Mouse (Mus musculus): Measurements from ENCODE around the gene Sp8. TPM values are rescaled to one million over a fixed set of nuclear protein-coding genes. Genes with fewer than 3 reads are reported as not detected.

The Sp8 gene
- polyA plus RNA-seq, 1 experiment from 2014 or later, result 9.1 TPM

DNA sequence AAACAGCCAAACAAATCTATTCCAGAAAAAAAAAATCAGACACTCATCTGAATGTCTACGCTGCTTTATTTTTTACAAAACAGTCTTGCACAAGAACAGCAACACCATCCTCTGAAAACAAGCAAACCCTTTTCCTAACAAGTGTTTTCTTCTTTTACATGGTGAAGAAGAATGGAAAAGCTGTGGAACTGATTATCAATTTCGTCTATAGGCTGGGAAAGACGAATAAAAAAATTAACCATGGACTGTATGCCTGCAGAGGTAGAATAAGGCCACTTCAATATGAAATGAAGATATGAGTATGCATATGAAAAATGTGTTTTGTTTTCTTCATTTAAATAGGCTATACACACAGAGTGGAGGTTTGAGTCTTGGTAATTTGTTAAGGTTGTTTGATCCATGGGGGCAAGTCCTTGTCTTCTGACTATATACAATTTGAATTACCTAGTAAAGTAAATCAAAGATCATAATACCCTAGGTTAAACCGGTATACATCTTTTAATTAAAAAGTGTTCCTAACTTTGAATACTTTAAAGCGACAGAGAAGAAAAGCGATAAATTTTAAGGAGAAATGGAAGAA is 4.1 kb upstream of the Sp8 start:
- WGBS, result 9% methylated on average over 6 of the region's 6 CpGs
- Histone ChIP-seq H3K4me1 (replicated peaks) (peaks cover 79% of the 10 kb centered on the region), H3K36me3 (no peaks in the 10 kb centered on the region), H3K27ac (0 out of 2 replicates have a peak overlapping the region, but pooled peaks have one; percentile 53), H3K9me3 (no peaks in the 10 kb centered on the region), H3K4me3 (peak overlapping the region; percentile 57; the same call in 1 of the 2 replicates), H3K27me3 (ENCODE audit: insufficient read depth, poor library complexity, severe bottlenecking) (peaks cover 99% of the 10 kb centered on the region)
- DNase-seq (ENCODE audit: low spot score), result no peak

DNA sequence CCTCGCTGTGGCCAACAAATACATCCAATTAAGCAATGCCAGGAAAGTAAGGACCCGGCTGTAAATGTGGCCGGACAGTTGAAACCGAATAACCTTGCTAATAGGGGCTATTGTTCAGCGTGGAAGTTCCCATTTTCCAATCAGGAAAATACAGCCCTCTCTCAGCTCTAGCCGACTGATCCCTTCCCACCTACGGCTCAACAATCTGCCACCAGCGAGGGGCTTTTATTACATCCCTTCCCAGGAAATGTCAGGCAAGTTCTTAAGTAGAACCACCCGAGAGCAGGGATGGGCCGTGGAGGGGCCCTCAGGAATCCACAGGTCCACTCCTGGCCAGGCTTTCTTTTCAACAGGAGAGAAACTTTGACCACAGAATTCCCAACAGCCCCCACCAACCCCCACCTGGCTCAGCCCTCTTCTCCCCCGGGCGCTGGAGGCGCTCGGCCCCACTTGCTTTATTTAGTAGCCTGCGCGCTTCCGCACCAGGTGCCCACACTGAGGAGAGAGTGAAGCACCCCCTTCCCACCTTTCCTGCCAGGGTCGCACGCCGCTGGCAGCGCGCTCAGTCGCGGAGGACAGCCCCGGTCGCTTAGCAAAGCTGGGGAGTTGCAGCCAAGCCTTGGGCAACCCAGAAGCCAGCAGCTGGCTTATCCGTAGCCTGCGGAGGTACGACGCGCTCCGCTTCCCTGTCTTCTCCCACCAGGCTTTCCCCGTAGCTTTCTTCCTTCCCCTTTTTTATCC is 3.3 kb upstream of the Sp8 start:
- Histone ChIP-seq H3K9me3 (no peaks in the 10 kb centered on the region), H3K27me3 (ENCODE audit: insufficient read depth, poor library complexity, severe bottlenecking) (peaks cover 99% of the 10 kb centered on the region), H3K36me3 (no peaks in the 10 kb centered on the region), H3K4me3 (peak overlapping the region; percentile 57), H3K27ac (peak overlapping the region; percentile 86), H3K4me1 (replicated peaks) (peaks cover 76% of the 10 kb centered on the region)
- WGBS, result under 1% methylated on average over 33 of the region's 33 CpGs
- DNase-seq (ENCODE audit: low spot score), result peak; percentile 60

DNA sequence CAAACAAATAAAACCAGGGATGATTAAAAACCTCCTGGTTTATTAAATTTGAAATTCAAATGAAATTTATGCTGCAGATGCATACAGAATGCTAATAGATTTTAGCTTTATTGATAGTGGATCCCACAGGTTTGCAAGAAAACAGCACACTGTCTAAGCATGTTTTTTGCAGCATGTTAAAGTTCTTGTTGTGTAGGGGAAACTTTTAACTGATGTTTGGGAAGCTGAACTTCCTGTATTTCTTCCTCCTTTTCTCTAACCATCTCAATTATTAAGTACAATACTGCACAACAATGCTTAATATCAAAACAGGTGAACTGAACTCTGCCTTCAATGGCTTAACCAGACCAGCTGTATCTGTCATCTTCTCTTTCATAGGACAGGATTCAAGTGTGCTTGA is 2.0 kb upstream of the Sp8 start:
- peaks cover 99% of the 10 kb centered on the region for H3K27me3 ChIP-seq (ENCODE audit: insufficient read depth, poor library complexity, severe bottlenecking)
- no peak for DNase-seq (ENCODE audit: low spot score)
- H3K9me3 ChIP-seq, result no peaks in the 10 kb centered on the region
- peaks cover 6% of the 10 kb centered on the region for H3K36me3 ChIP-seq
- H3K4me3 ChIP-seq, result no peak overlapping the region
- no peak overlapping the region for H3K27ac ChIP-seq
- H3K4me1 ChIP-seq (replicated peaks), result peaks cover 76% of the 10 kb centered on the region

DNA sequence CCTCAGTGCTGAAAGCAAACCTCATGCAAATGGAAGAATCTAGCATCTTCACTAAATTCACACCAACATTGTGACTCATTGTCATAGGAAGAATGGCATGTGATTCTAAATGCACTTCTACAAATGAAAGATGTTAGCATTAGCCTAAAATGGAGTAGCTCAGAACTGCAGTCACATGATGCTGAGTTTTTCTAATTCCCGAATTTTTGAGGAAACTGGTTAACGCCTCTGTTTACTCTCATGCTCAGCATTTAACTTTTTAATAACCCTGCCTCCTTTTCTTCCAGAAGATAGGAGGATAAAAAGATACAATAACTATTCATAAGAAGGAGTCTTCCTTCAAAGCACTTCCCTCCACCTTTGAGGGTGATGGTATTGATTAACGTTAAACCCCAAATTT is 1.3 kb upstream of the Sp8 start:
- H3K27ac ChIP-seq, result no peak overlapping the region
- no peak for DNase-seq (ENCODE audit: low spot score)
- H3K9me3 ChIP-seq, result no peaks in the 10 kb centered on the region
- peaks cover 99% of the 10 kb centered on the region for H3K27me3 ChIP-seq (ENCODE audit: insufficient read depth, poor library complexity, severe bottlenecking)
- WGBS, result 13% methylated on average over 3 of the region's 3 CpGs
- H3K4me1 ChIP-seq (replicated peaks), result peaks cover 76% of the 10 kb centered on the region
- H3K36me3 ChIP-seq, result peaks cover 10% of the 10 kb centered on the region
- no peak overlapping the region for H3K4me3 ChIP-seq

DNA sequence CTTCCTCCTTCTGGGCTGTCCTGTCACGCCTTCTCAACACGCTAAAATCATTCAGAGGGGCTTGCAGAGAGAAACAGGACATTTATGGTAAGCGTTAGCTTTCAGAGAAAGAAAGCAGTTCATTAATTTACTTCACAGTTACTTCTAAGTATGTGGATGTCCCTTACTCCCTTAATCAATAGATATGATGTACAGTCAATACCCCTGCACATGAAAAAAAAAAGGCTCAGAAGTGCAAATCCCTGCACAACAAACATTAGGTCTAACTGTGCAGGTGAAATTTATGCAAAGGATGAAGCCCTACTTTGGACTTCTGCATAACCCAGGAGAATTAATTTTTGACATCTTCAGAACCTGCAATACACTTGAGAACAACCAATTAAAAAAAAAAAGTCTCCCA is 778 bp upstream of the Sp8 start:
- Histone ChIP-seq H3K4me3 (no peak overlapping the region), H3K27ac (no peak overlapping the region), H3K4me1 (replicated peaks) (peaks cover 71% of the 10 kb centered on the region), H3K27me3 (ENCODE audit: insufficient read depth, poor library complexity, severe bottlenecking) (peaks cover 99% of the 10 kb centered on the region), H3K36me3 (peaks cover 10% of the 10 kb centered on the region), H3K9me3 (no peaks in the 10 kb centered on the region)
- DNase-seq (ENCODE audit: low spot score), result no peak
- 2% methylated on average over 3 of the region's 3 CpGs for whole genome bisulfite sequencing

GRCm38 (mm10) chr12:118846649-118847321 is 656 bp downstream of the Sp8 start:
- H3K9me3 ChIP-seq, result no peaks in the 10 kb centered on the region
- peak; percentile 84 for DNase-seq (ENCODE audit: low spot score)
- peak overlapping the region; percentile 93 for H3K27ac ChIP-seq
- peaks cover 95% of the 10 kb centered on the region for H3K27me3 ChIP-seq (ENCODE audit: insufficient read depth, poor library complexity, severe bottlenecking)
- H3K4me3 ChIP-seq, result peak overlapping the region; percentile 65
- H3K36me3 ChIP-seq, result peaks cover 10% of the 10 kb centered on the region
- WGBS, result under 1% methylated on average over 59 of the region's 59 CpGs
- H3K4me1 ChIP-seq (replicated peaks), result peaks cover 59% of the 10 kb centered on the region

GRCm38 (mm10) chr12:118847381-118847780 is 1.3 kb downstream of the Sp8 start:
- Histone ChIP-seq H3K4me3 (peak overlapping the region; percentile 65), H3K9me3 (no peaks in the 10 kb centered on the region), H3K4me1 (replicated peaks) (peaks cover 55% of the 10 kb centered on the region), H3K27ac (peak overlapping the region; percentile 93), H3K27me3 (ENCODE audit: insufficient read depth, poor library complexity, severe bottlenecking) (peaks cover 96% of the 10 kb centered on the region), H3K36me3 (peaks cover 10% of the 10 kb centered on the region)
- DNase-seq (ENCODE audit: low spot score), result no peak
- under 1% methylated on average over 17 of the region's 17 CpGs for WGBS

GRCm38 (mm10) chr12:118847861-118848495 is 1.8 kb downstream of the Sp8 start:
- under 1% methylated on average over 23 of the region's 23 CpGs for WGBS
- Histone ChIP-seq H3K27ac (peak overlapping the region; percentile 93), H3K4me3 (peak overlapping the region; percentile 65), H3K4me1 (replicated peaks) (peaks cover 52% of the 10 kb centered on the region), H3K27me3 (ENCODE audit: insufficient read depth, poor library complexity, severe bottlenecking) (peaks cover 96% of the 10 kb centered on the region), H3K36me3 (peaks cover 10% of the 10 kb centered on the region), H3K9me3 (no peaks in the 10 kb centered on the region)
- peak; percentile 69 for DNase-seq (ENCODE audit: low spot score)

DNA sequence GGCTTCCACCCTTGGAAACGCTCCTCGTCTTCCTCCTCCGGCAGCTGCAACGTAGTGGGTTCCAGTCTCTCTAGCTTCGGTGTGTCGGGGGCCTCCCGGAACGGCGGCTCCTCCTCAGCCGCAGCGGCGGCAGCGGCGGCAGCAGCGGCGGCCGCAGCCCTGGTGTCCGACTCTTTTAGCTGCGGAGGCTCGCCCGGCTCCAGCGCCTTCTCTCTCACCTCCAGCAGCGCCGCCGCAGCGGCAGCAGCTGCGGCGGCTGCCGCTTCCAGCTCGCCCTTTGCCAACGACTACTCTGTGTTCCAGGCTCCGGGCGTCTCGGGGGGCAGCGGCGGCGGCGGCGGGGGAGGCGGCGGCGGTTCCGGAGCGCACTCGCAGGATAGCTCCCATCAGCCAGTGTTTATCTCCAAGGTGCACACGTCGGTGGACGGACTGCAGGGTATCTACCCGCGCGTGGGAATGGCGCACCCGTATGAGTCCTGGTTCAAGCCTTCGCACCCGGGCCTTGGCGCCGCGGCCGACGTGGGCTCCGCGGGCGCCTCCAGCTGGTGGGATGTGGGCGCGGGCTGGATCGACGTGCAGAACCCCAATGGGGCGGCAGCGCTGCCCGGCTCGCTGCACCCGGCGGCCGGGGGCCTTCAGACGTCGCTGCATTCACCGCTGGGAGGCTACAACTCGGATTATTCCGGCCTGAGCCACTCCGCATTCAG is 2.5 kb downstream of the Sp8 start:
- H3K36me3 ChIP-seq, result peaks cover 10% of the 10 kb centered on the region
- under 1% methylated on average over 80 of the region's 80 CpGs for WGBS
- no peaks in the 10 kb centered on the region for H3K9me3 ChIP-seq
- H3K27me3 ChIP-seq (ENCODE audit: insufficient read depth, poor library complexity, severe bottlenecking), result peaks cover 96% of the 10 kb centered on the region
- H3K4me3 ChIP-seq, result peak overlapping the region; percentile 65
- peak overlapping the region; percentile 93 for H3K27ac ChIP-seq
- peaks cover 52% of the 10 kb centered on the region for H3K4me1 ChIP-seq (replicated peaks)
- DNase-seq (ENCODE audit: low spot score), result peak; percentile 69

- Histone ChIP-seq H3K4me1 (replicated peaks) (peaks cover 58% of the 10 kb centered on the region), H3K4me3 (peak overlapping the region; percentile 65), H3K27ac (peak overlapping the region; percentile 93), H3K27me3 (ENCODE audit: insufficient read depth, poor library complexity, severe bottlenecking) (peaks cover 96% of the 10 kb centered on the region), H3K9me3 (no peaks in the 10 kb centered on the region), H3K36me3 (peaks cover 10% of the 10 kb centered on the region)
- peak; percentile 58 for DNase-seq (ENCODE audit: low spot score)
- under 1% methylated on average over 78 of the region's 78 CpGs for WGBS
Measured at GRCm38 (mm10) chr12:118849203-118849861, 3.2 kb downstream of the Sp8 start.

GRCm38 (mm10) chr12:118849996-118850395 is 3.9 kb downstream of the Sp8 start:
- WGBS, result 0% methylated on average over 11 of the region's 11 CpGs
- Histone ChIP-seq H3K4me3 (peak overlapping the region; percentile 65), H3K27ac (peak overlapping the region; percentile 93), H3K27me3 (ENCODE audit: insufficient read depth, poor library complexity, severe bottlenecking) (peaks cover 90% of the 10 kb centered on the region), H3K4me1 (replicated peaks) (peaks cover 61% of the 10 kb centered on the region), H3K36me3 (peaks cover 10% of the 10 kb centered on the region), H3K9me3 (no peaks in the 10 kb centered on the region)
- peak; percentile 65 for DNase-seq (ENCODE audit: low spot score)
